Mouse (Mus musculus): ENCODE measurements at regions not wholly inside any gene's neighbourhood (a gene's known extent, or its start where the extent isn't known, plus 50 kb on each side); places are given as distances from the start of the nearest gene placed in this dataset.
"Not testable (repeated sequence)": the region's sequence is repeated elsewhere in the genome, so short reads cannot be mapped to it uniquely, and the experiment has no call there.

DNA sequence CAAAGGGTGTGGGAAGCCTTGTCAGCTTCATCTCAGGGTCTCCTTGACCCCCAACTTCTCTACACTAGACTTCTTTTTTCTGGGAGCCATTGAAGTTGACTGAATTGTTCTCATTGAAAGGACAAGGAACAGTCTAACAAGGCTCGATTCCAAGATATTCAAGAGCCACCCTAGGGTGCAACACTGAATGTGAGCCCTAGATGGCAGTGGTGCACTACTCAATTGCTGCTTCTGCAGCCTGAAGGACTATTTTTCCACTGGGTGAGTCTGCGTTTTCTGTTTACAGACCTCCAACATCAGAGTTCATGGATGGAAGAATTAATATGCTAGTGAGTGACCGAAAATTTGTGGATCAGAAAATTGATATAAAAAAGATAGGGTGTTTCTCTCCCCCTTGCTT, 161.5 kb downstream of the Hpcal1 start:
- H3K9ac ChIP-seq (ENCODE audit: low read length); H3K27me3 ChIP-seq (ENCODE audit: control insufficient read depth, insufficient read depth, low read length); H3K4me3 ChIP-seq (ENCODE audit: low read length); ATAC-seq (replicated peaks; ENCODE audit: extremely low read depth, insufficient read depth, low FRiP score); H3K36me3 ChIP-seq (ENCODE audit: control insufficient read depth, insufficient read depth); H3K27ac ChIP-seq (ENCODE audit: low read length); H3K4me2 ChIP-seq (ENCODE audit: low read depth, low read length); H3K9me3 ChIP-seq (replicated peaks; ENCODE audit: control insufficient read depth, low read length); H3K4me1 ChIP-seq (ENCODE audit: control insufficient read depth, insufficient read depth, low read length): not testable (repeated sequence)
- 42% methylated on average over 3 of the region's 3 CpGs for WGBS

DNA sequence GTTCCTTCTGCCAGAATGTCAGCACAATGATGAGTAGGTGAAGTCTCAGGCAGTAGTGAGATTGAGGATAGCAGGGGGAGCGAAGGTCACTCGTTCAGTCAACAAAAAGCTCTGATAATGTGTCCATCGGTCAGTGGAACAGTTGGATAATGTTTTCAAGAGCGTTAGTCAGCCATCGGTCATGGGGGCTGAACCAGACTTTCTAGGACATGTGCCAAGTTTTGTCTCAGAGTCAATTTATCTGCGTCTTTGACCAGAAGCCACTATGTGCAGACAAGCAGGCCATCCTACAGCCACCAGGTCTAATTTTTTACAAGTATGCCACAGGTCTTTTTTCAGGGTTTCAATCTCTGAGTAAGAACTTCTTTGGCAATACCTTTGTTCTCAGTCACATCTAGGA, 181.8 kb downstream of the Hpcal1 start:
- not testable (repeated sequence) for H3K27ac ChIP-seq (ENCODE audit: low read length); H3K9me3 ChIP-seq (replicated peaks; ENCODE audit: control insufficient read depth, low read length); H3K27me3 ChIP-seq (ENCODE audit: control insufficient read depth, insufficient read depth, low read length); H3K4me3 ChIP-seq (ENCODE audit: low read length); H3K4me2 ChIP-seq (ENCODE audit: low read depth, low read length); H3K36me3 ChIP-seq (ENCODE audit: control insufficient read depth, insufficient read depth); H3K4me1 ChIP-seq (ENCODE audit: control insufficient read depth, insufficient read depth, low read length); H3K9ac ChIP-seq (ENCODE audit: low read length); ATAC-seq (replicated peaks; ENCODE audit: extremely low read depth, insufficient read depth, low FRiP score)
- 19% methylated on average over 6 of the region's 6 CpGs for WGBS

DNA sequence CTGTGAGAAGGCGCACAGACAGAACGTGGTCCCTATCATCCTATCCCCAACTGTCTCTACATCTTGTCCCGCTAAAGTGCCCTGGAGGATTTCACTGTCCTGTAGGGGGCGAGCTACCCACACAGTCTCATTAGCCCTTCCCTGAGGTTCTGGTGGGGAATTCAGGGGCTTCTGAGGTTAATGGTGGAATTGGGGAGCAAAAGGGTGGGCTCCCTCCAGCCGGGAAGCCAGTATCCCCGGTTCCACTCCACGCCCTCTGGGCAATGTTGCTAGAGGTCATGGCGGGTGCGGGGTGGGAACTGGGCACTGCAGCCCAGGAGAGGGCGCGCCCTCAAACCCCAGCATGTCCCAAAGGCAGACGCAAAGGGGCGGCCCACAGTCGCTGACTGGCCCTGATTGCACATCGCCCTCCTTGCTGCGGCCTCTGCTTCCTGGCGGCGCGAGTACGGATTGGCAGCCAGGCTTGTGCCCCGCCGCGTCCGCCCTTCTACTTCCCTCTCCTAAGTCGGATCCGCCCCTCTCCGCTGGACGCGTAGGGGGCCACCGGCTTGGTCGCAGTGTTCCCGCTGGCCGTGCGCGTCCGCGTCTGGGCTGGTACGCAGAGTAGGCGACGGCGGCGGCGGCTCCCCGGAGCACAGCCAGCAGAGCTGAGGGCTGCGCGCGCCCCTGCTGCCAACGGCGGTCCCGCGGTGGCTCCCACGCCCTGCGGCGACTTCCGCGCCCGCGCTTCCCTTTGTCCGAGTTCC, 190.9 kb downstream of the Hpcal1 start:
- WGBS: under 1% methylated on average over 54 of the region's 59 CpGs
- Histone ChIP-seq H3K4me2 (ENCODE audit: low read depth, low read length) (peak overlapping the region; percentile 66), H3K27ac (ENCODE audit: low read length) (peak overlapping the region; percentile 92), H3K9me3 (replicated peaks; ENCODE audit: control insufficient read depth, low read length) (no peaks in the 10 kb centered on the region), H3K4me1 (ENCODE audit: control insufficient read depth, insufficient read depth, low read length) (no peaks in the 10 kb centered on the region), H3K9ac (ENCODE audit: low read length) (peak overlapping the region; percentile 85), H3K27me3 (ENCODE audit: control insufficient read depth, insufficient read depth, low read length) (no peaks in the 10 kb centered on the region), H3K36me3 (ENCODE audit: control insufficient read depth, insufficient read depth) (no peaks in the 10 kb centered on the region), H3K4me3 (ENCODE audit: low read length) (peak overlapping the region; percentile 72)
- peak; percentile 100 for ATAC-seq (replicated peaks; ENCODE audit: extremely low read depth, insufficient read depth, low FRiP score)

DNA sequence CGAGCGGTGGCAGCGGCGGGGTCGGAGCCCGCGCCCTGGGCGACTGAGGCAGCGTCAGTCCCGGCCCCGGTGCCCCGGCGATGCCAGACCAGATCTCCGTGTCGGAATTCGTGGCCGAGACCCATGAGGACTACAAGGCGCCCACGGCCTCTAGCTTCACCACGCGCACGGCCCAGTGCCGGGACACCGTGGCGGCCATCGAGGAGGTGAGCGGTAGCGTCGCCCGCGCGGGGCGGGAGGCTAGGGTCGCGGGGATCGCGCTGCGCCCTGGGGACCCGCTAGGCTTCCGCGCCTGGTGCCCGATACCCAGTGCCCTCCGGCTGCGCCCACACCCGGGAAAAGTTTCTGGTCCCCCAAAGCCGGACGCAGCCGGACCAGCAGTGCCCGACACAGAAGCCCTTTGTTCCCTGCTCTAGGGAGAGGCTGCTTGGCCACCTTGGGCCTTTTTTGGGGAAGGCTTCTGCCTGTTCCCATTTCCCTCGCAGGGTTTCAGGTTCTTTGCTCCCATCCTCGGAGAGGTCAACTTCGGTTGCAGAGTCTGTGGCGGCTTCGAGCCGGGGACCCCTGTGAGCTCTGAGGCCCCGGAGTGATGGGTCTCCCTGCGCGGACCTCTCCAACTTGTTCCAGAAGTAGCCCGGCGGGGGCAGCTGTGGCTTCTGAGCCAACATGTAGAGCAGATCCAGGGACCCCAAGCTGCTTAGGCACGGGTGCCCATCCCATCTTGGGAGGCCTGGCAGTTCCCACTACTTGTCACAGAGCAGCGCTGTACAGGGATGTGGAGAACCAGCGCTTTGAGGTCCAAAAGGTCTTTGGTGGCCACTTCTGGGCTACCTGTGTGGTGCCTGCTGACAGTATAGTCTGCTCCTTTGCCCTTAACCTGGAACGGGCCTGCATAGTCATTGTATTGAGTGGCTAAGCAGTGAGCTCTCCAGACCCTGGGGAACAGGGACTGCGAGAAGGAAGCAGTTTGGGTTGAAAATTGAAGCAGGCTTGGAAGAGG, 191.8 kb downstream of the Hpcal1 start:
- WGBS: 1% methylated on average over 54 of the region's 65 CpGs
- H3K4me1 ChIP-seq (ENCODE audit: control insufficient read depth, insufficient read depth, low read length); H3K27me3 ChIP-seq (ENCODE audit: control insufficient read depth, insufficient read depth, low read length); H3K36me3 ChIP-seq (ENCODE audit: control insufficient read depth, insufficient read depth); H3K9me3 ChIP-seq (replicated peaks; ENCODE audit: control insufficient read depth, low read length): not testable (repeated sequence)
- peak overlapping the region; percentile 66 for H3K4me2 ChIP-seq (ENCODE audit: low read depth, low read length)
- H3K27ac ChIP-seq (ENCODE audit: low read length): peak overlapping the region; percentile 92
- H3K9ac ChIP-seq (ENCODE audit: low read length): peak overlapping the region; percentile 85
- ATAC-seq (replicated peaks; ENCODE audit: extremely low read depth, insufficient read depth, low FRiP score): peak; percentile 12; the same call in 1 of the 2 replicates
- H3K4me3 ChIP-seq (ENCODE audit: low read length): peak overlapping the region; percentile 72

DNA sequence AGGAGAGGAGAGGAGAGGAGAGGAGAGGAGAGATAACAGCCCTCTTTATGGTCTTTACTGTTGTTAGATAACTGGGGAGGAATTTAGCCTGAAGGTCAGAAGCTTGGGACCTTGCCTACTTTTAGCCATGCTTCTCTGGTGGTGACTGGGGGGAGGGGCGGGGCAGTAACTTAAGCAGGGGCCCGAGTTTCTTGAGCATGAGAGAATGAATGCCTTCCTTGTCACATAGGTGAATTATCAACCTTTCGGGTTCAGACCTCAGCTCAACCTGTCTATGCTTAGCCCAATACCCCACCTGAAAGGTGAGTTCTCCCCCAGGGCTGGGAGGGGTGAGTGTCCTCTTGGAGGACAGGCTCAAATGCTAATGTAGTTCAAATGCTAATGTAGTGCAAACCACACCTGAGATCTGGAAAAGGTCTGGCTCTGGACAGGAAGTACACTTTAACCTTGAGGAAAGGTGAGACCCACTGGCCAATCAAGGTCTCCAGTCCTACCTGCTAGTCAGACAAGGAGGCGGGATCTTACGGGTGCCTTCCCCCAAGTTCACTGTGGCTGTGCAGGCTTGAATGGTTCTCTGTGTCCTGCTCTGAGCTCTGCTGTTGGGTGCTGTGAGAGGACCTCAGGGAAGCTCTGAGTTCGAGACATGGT, 201.1 kb downstream of the Hpcal1 start:
- not testable (repeated sequence) for H3K27ac ChIP-seq (ENCODE audit: low read length); H3K27me3 ChIP-seq (ENCODE audit: control insufficient read depth, insufficient read depth, low read length); H3K4me2 ChIP-seq (ENCODE audit: low read depth, low read length); H3K9ac ChIP-seq (ENCODE audit: low read length); ATAC-seq (replicated peaks; ENCODE audit: extremely low read depth, insufficient read depth, low FRiP score); H3K36me3 ChIP-seq (ENCODE audit: control insufficient read depth, insufficient read depth); H3K4me1 ChIP-seq (ENCODE audit: control insufficient read depth, insufficient read depth, low read length); H3K4me3 ChIP-seq (ENCODE audit: low read length)
- H3K9me3 ChIP-seq (replicated peaks; ENCODE audit: control insufficient read depth, low read length): peaks cover 13% of the 10 kb centered on the region
- 91% methylated on average over 6 of the region's 6 CpGs for WGBS

DNA sequence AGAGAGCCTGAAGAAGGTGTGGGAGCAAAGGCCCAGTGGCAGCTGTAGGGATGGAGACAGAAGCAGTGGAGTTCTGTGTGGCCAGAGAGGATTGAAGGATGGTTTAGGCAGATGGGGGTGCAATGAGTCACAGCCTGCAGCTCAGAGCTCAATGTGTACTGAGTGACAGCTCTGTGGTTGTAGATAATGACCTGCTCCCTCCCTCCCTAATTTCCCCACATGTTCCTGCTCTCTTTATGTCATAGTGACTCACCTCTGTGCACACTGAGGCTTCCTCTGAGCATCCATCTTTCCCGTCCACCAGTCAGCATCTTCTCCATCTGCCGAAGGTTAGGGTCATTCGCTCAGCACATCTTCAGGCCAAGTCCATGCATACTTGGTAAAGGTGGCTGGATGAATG, 222.4 kb downstream of the Hpcal1 start:
- H3K36me3 ChIP-seq (ENCODE audit: control insufficient read depth, insufficient read depth); H3K27ac ChIP-seq (ENCODE audit: low read length); H3K4me2 ChIP-seq (ENCODE audit: low read depth, low read length); H3K4me3 ChIP-seq (ENCODE audit: low read length); H3K9me3 ChIP-seq (replicated peaks; ENCODE audit: control insufficient read depth, low read length); H3K4me1 ChIP-seq (ENCODE audit: control insufficient read depth, insufficient read depth, low read length); H3K27me3 ChIP-seq (ENCODE audit: control insufficient read depth, insufficient read depth, low read length); H3K9ac ChIP-seq (ENCODE audit: low read length); ATAC-seq (replicated peaks; ENCODE audit: extremely low read depth, insufficient read depth, low FRiP score): not testable (repeated sequence)
- WGBS: 93% methylated on average over 3 of the region's 3 CpGs

Data from heart, embryonic 16.5 days (tissue).